Mouse (Mus musculus) neural tube, embryonic 15.5 days (tissue): Measurements from ENCODE around the gene Mecp2. TPM values are rescaled to one million over a fixed set of nuclear protein-coding genes. Genes with fewer than 3 reads are reported as not detected.

Experiments
- ATAC-seq: fragments of 200-750 bp; cut with Nextera tagmentation; 2 replicates; pipeline ENCODE4 v1.8.0; 2017; ENCODE audit warnings: mild to moderate bottlenecking, moderate TSS enrichment, moderate library complexity; ENCODE audit not compliant: low FRiP score
- H3K27ac ChIP-seq: fragments of 300-500 bp; sonication (generic); replicated peaks from 2 replicates; pipeline ENCODE4 v1.5.1; 2015; ENCODE audit warnings: mild to moderate bottlenecking, inconsistent platforms
- H3K27me3 ChIP-seq: fragments of 300-500 bp; sonication (generic); replicated peaks from 2 replicates; pipeline ENCODE4 v1.6.1; 2015; ENCODE audit warnings: inconsistent platforms
- H3K36me3 ChIP-seq: fragments of 300-500 bp; sonication (generic); 2 replicates; pipeline ENCODE4 v1.6.1; 2015; ENCODE audit warnings: inconsistent platforms
- H3K4me1 ChIP-seq: fragments of 300-500 bp; sonication (generic); 2 replicates; pipeline ENCODE4 v1.6.1; 2015; ENCODE audit warnings: inconsistent platforms
- H3K4me2 ChIP-seq: fragments of 300-500 bp; sonication (generic); 2 replicates; pipeline ENCODE4 v1.6.1; 2015; ENCODE audit warnings: inconsistent platforms, mild to moderate bottlenecking, moderate library complexity
- H3K4me3 ChIP-seq: fragments of 300-500 bp; sonication (generic); replicated peaks from 2 replicates; pipeline ENCODE4 v1.5.1; 2015; ENCODE audit warnings: mild to moderate bottlenecking, inconsistent platforms
- H3K9ac ChIP-seq: fragments of 300-500 bp; sonication (generic); replicated peaks from 2 replicates; pipeline ENCODE4 v1.6.1; 2015; ENCODE audit warnings: mild to moderate bottlenecking, inconsistent platforms
- H3K9me3 ChIP-seq: fragments of 300-500 bp; sonication (generic); replicated peaks from 2 replicates; pipeline ENCODE4 v1.6.1; 2016; ENCODE audit warnings: inconsistent platforms
- WGBS: fragments of 180-500 bp; shearing (Covaris S2); methylation state at CpG from one replicate; pipeline ENCODE4 v1.1.7; 2015; ENCODE audit warnings: mixed read lengths; 5-methylcytosine and 5-hydroxymethylcytosine counted together
- polyA plus RNA-seq: library from polyadenylated mRNA; unstranded; fragments of >200 nt; fragmentation: Nextera tagmentation; extraction: Ambion mirVana; gene quantifications from 2 replicates; pipeline ENCODE4 v1.2.1, GENCODE M21; 2015

The Mecp2 gene
- polyA plus RNA-seq, 1 experiment from 2014 or later, result 11.2 TPM

GRCm38 (mm10) chrX:74084946-74085498 lies 50.1 kb downstream of the Mecp2 start:
- H3K4me3 ChIP-seq, result peak overlapping the region; percentile 55
- no peaks in the 10 kb centered on the region for H3K27me3 ChIP-seq
- H3K4me1 ChIP-seq, result peaks cover 22% of the 10 kb centered on the region
- no peaks in the 10 kb centered on the region for H3K9me3 ChIP-seq
- H3K4me2 ChIP-seq, result peak overlapping the region; percentile 57
- H3K36me3 ChIP-seq, result no peaks in the 10 kb centered on the region
- ATAC-seq, result peak; percentile 87
- H3K27ac ChIP-seq, result peak overlapping the region; percentile 96
- 15% methylated on average over 29 of the region's 56 CpGs for WGBS
- peak overlapping the region; percentile 64 for H3K9ac ChIP-seq

DNA sequence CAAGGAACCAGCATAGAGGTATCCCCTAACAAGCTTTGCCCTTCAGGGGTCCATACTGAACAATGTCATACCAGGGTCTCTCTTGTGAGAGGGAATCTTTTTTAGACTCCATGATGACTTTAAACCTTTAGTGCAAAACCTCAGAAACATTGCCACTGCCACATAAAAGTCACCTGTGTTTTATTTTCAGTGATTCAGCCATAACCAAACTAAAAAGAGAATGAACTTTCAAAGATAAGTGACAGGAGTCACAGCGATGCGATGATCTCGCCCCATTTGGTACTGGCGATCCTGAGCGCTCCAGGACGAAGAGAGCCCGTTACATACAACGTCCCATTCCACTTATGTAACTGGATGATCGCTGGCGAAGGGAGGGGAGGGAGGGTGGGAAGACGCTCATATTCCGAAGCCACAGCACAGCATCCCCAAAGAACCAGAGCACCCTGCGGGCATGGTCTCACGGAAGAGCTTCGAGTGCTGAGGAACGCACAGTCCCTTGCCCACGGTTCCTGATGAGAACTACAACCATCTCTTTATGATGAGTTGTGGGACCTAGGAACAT lies 50.8 kb downstream of the Mecp2 start:
- H3K36me3 ChIP-seq, result no peaks in the 10 kb centered on the region
- no peaks in the 10 kb centered on the region for H3K27me3 ChIP-seq
- H3K9me3 ChIP-seq, result no peaks in the 10 kb centered on the region
- peaks cover 22% of the 10 kb centered on the region for H3K4me1 ChIP-seq
- peak overlapping the region; percentile 96 for H3K27ac ChIP-seq
- WGBS, result 24% methylated on average over 17 of the region's 17 CpGs
- peak overlapping the region; percentile 57 for H3K4me2 ChIP-seq
- no peak for ATAC-seq
- H3K9ac ChIP-seq, result peak overlapping the region; percentile 64
- H3K4me3 ChIP-seq, result peak overlapping the region; percentile 55

DNA sequence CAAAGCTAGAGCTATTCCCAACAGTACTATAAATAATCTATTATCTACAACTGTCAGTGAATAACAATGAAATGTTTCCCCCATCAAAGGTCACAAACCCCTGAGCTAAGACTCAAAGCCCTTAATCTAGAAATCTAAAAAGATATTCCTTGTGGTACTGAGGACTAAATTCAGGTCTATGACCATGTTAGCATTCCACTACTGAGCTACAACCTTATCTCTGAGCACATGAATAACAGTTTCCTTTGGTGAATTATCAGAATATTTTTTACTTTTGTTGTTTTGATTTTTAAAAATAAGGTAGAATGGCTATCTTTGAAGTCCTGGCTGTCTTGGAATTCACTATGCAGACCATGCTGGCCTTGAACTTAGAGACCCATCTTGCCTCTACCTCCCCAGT lies 64.4 kb downstream of the Mecp2 start:
- no peaks in the 10 kb centered on the region for H3K9me3 ChIP-seq
- H3K4me2 ChIP-seq, result no peak overlapping the region
- H3K36me3 ChIP-seq, result no peaks in the 10 kb centered on the region
- no peak for ATAC-seq
- no peaks in the 10 kb centered on the region for H3K4me1 ChIP-seq
- H3K27me3 ChIP-seq, result no peaks in the 10 kb centered on the region
- no peak overlapping the region for H3K27ac ChIP-seq
- H3K4me3 ChIP-seq, result no peak overlapping the region
- no peak overlapping the region for H3K9ac ChIP-seq

DNA sequence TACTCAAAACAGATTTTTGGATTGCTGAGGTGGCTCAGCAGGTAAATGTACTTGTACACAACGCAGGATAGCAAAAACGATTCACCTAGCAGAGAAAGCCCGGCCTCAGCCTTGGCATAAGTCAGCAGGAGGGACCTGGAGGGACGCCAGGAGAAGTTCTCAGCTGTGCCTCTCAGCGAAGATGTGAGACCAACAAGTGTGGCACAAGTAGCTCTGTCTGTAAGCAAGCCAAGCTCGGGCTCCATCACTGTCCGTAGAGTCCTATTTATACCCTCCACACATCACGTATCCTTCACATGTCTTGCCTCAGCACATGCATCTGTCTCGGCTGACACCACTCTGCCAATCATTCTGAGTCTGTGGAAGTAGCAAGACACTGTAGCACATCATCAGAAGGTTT lies 67.3 kb downstream of the Mecp2 start:
- no peaks in the 10 kb centered on the region for H3K4me1 ChIP-seq
- no peaks in the 10 kb centered on the region for H3K36me3 ChIP-seq
- WGBS, result 78% methylated on average over 9 of the region's 9 CpGs
- H3K4me3 ChIP-seq, result no peak overlapping the region
- H3K27me3 ChIP-seq, result no peaks in the 10 kb centered on the region
- no peaks in the 10 kb centered on the region for H3K9me3 ChIP-seq
- H3K9ac ChIP-seq, result no peak overlapping the region
- ATAC-seq, result no peak
- no peak overlapping the region for H3K4me2 ChIP-seq
- H3K27ac ChIP-seq, result no peak overlapping the region

- Histone ChIP-seq H3K27ac (no peak overlapping the region), H3K4me1 (no peaks in the 10 kb centered on the region), H3K27me3 (no peaks in the 10 kb centered on the region), H3K9ac (no peak overlapping the region), H3K4me2 (no peak overlapping the region), H3K36me3 (no peaks in the 10 kb centered on the region), H3K4me3 (no peak overlapping the region), H3K9me3 (no peaks in the 10 kb centered on the region)
- 68% methylated on average over 1 of the region's 1 CpGs for WGBS
- ATAC-seq, result no peak
Measured at GRCm38 (mm10) chrX:74045107-74045506, 90.1 kb downstream of the Mecp2 start.

DNA sequence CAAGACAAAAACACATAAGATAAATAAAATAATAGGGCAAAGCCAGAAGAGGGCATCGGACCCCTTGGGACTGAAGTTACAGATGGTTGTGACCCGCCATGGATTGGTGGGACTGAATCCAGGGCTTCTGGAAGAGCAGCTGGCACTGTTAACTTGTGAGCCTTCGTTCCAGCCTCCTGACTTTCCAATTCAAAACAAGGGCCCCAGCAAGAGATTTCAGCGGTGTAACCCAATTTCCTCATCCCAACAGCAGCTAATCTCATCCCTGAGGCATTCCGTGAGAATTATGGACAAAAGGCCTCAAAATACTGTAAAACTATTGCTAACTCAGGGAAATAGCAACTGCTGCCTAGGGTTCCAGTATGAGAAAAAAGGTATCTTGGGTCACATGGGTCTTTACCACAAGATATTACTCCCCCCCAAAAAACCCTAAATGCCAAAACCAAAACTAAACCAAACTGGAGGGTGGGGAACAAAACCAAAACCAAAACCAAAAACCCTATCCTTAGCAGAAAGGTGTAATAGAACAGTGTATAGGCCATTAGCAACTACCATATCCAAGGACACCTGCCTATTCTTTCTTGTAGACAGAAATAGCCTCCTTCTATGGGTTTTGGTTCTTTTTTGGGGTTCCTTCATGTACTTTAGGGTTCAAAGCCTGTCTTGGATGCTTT lies 97.3 kb downstream of the Mecp2 start:
- peaks cover 16% of the 10 kb centered on the region; the same call in 1 of the 2 replicates for H3K36me3 ChIP-seq
- no peak overlapping the region for H3K4me3 ChIP-seq
- WGBS, result 82% methylated on average over 5 of the region's 5 CpGs
- H3K27ac ChIP-seq, result no peak overlapping the region
- H3K4me1 ChIP-seq, result no peaks in the 10 kb centered on the region
- no peak overlapping the region for H3K9ac ChIP-seq
- ATAC-seq, result no peak
- H3K9me3 ChIP-seq, result no peaks in the 10 kb centered on the region
- H3K4me2 ChIP-seq, result no peak overlapping the region
- H3K27me3 ChIP-seq, result no peaks in the 10 kb centered on the region

DNA sequence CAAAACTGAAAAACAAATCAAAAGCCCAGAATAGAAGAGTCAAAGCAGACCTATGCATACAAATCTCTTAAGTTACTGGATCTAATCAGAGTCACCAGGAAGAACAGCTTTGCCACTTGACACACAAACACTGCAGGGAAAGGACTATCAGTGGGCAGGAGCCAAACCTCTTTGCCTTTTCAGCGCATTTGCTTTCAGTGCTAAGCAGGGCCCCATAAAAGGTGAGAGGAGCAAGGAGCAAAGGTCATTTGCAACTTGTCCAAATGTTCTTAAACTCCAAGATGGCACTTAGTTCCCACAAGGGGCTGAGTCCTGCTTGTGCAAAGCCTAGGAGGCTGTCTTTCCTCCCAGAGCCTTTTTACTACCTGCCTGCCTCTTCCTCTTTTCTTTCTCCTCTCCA lies 105.2 kb downstream of the Mecp2 start:
- peaks cover 7% of the 10 kb centered on the region; the same call in 1 of the 2 replicates for H3K36me3 ChIP-seq
- no peak overlapping the region for H3K27ac ChIP-seq
- no peak overlapping the region for H3K9ac ChIP-seq
- no peak overlapping the region for H3K4me2 ChIP-seq
- WGBS, result 50% methylated on average over 1 of the region's 1 CpGs
- no peaks in the 10 kb centered on the region for H3K4me1 ChIP-seq
- H3K4me3 ChIP-seq, result no peak overlapping the region
- no peaks in the 10 kb centered on the region for H3K9me3 ChIP-seq
- ATAC-seq, result no peak
- H3K27me3 ChIP-seq, result no peaks in the 10 kb centered on the region

DNA sequence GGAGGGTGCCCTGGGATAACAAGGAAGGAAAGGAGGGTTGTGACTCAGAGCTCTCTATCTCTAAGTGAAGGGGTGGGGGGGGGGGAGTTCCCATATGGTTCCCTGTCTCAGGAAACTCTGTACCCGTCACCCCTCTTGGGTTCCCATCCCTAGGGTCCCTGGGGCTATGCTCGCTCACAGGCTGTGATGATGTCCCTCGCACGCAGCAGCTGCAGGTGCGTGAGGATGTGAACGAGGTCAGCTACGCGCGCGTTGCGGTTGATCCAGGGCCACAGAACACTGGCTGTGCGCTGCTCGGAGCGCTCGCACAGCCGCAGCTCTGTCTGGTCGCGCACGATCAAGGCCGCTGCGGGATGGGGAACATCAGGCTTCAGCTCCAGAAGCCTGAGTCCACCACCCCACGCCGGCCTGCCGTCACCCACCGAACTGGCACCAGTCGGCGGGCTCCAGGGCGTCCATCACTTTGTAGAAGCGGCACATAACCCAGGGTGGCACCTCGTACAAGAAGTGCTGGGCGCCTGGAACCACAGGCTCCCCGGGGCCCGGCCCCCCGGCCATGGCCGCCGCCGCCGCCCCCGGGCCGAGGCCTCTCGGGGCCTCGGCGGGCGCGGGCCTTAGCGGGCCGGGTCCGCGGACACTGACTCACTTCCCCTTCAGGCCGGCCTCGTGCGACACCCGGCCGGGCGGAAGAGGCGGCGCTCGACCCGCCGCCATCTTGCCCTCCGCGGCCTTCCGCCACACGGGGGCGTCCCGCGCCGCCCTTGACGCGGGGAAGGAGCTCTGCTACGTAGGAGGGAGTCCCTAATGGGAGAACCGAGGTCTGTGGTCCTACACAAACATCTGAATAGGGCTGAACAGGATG lies 111.7 kb downstream of the Mecp2 start, which contains the start of gene Irak1:
TSS of gene Irak1 (minus strand) at position 731 of the 862 bp plus-strand sequence.
- ATAC-seq, result peak; percentile 93
- 12% methylated on average over 58 of the region's 72 CpGs for WGBS

DNA sequence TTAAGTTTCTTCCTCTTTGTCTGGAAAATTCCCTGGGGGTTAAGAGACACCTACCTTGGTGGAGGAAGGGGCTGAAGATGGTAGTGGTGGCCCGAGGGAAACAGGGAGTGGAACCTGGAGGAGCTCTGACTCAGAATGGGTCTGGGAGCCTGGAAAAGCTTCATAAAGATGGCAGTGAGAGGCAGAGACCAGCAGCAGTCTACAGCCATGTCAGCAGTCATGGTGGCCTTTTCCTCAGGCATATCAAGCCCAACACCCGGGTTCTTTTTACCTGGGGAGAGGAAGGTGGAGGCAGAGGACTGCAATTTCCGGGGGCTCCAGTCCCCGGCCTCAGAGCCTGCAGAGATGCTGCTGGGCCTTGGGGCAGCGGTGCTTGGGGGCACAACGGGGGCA lies 112.4 kb downstream of the Mecp2 start:
- Histone ChIP-seq H3K27me3 (no peaks in the 10 kb centered on the region), H3K4me3 (peak overlapping the region; percentile 54), H3K9ac (peak overlapping the region; percentile 69), H3K9me3 (no peaks in the 10 kb centered on the region), H3K4me2 (peak overlapping the region; percentile 59), H3K27ac (peak overlapping the region; percentile 87; the same call in 1 of the 2 replicates), H3K4me1 (peaks cover 15% of the 10 kb centered on the region), H3K36me3 (no peaks in the 10 kb centered on the region)
- 24% methylated on average over 6 of the region's 6 CpGs for WGBS
- ATAC-seq, result 0 out of 2 replicates have a peak, but pooled peaks have one; percentile 2

More for the DNA sequence above, 111.7 kb downstream of the Mecp2 start, which contains the start of gene Irak1:
- Histone ChIP-seq H3K27ac (peak within 1 kb of the TSS; percentile 87), H3K27me3 (no peaks in the 10 kb centered on the region), H3K9me3 (no peaks in the 10 kb centered on the region), H3K36me3 (no peaks in the 10 kb centered on the region), H3K4me3 (peak within 1 kb of the TSS; percentile 54), H3K4me1 (peaks cover 15% of the 10 kb centered on the region), H3K9ac (peak within 1 kb of the TSS; percentile 69), H3K4me2 (peak within 1 kb of the TSS; percentile 59)

DNA sequence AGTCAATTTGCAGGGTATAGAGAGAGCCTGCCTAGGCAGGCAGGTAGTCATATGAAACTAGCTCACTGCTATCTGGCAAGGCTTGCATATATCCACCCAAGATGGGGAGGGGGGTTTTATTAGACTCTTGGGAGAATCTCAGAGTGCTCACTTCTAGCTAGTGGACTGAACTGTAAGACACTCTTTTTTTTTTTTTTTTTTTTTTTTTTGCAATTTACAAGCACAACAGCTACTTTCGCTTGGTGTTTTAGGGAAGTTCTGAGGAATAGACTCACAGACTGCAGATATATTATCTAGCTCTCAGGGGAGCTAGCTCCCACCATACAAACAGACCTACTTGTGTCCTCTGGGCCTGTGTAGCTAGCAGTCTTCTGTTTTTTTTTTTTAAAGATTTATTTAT lies 120.6 kb downstream of the Mecp2 start:
- ATAC-seq, result no peak
- no peak overlapping the region for H3K9ac ChIP-seq
- no peak overlapping the region for H3K27ac ChIP-seq
- H3K4me1 ChIP-seq, result no peaks in the 10 kb centered on the region
- H3K36me3 ChIP-seq, result no peaks in the 10 kb centered on the region
- no peaks in the 10 kb centered on the region for H3K27me3 ChIP-seq
- WGBS, result 92% methylated on average over 1 of the region's 1 CpGs
- no peak overlapping the region for H3K4me3 ChIP-seq
- no peak overlapping the region for H3K4me2 ChIP-seq
- no peaks in the 10 kb centered on the region for H3K9me3 ChIP-seq

DNA sequence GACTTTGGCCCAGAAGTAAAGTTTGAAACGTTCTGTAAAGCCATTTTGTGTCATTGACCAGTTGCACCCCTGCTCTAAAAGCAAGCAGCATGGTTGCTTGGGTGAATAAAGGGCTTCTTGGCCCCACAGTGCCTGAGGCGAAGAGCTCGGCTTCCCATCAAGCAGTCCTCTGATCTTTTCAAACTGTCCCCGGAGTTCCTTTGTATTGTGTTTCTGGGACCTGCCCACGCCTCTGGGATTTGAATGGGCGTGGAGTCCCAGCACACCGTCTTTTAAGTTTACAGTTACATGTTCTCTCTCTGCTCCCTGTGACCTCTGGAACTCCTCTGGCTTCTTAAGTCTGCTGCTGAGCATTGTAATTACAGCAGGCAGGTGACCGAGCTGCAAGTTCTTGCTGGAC lies 127.1 kb downstream of the Mecp2 start:
- Histone ChIP-seq H3K4me3 (no peak overlapping the region), H3K9ac (no peak overlapping the region), H3K4me2 (no peak overlapping the region), H3K27ac (no peak overlapping the region), H3K9me3 (no peaks in the 10 kb centered on the region), H3K4me1 (no peaks in the 10 kb centered on the region), H3K36me3 (no peaks in the 10 kb centered on the region), H3K27me3 (no peaks in the 10 kb centered on the region)
- WGBS, result 28% methylated on average over 8 of the region's 8 CpGs
- no peak for ATAC-seq
